Mouse (Mus musculus): ENCODE measurements around the gene Map4k3.
"Not testable (repeated sequence)": the region's sequence is repeated elsewhere in the genome, so short reads cannot be mapped to it uniquely, and the experiment has no call there.

Map4k3 gene

GRCm38 (mm10) chr17:80568842-80569601 is 159.3 kb downstream of the Map4k3 start:
- in situ Hi-C loops (cut with MboI, MseI): no loop called here

- in situ Hi-C loops (cut with MboI, MseI): no loop called here
These were observed 159.8 kb downstream of the Map4k3 start for GRCm38 (mm10) chr17:80568441-80568840.

GRCm38 (mm10) chr17:80564611-80564924 is 163.7 kb downstream of the Map4k3 start:
- in situ Hi-C loops (cut with MboI, MseI): loop anchor here (5.0 kb wide), 1 partner anchor 272 kb away; the partner anchor contains the start of genes Dhx57 and Morn2

GRCm38 (mm10) chr17:80563762-80564610 is 164.3 kb downstream of the Map4k3 start:
- in situ Hi-C loops (cut with MboI, MseI): loop anchor here (5.0 kb wide), 1 partner anchor 272 kb away; the partner anchor contains the start of genes Dhx57 and Morn2

- in situ Hi-C loops (cut with MboI, MseI): loop anchor here (5.0 kb wide), 1 partner anchor 270 kb away; the partner anchor contains the start of genes Dhx57 and Morn2
These were observed 165.5 kb downstream of the Map4k3 start for GRCm38 (mm10) chr17:80562792-80563191.

GRCm38 (mm10) chr17:80560669-80561401 is 167.4 kb downstream of the Map4k3 start:
- in situ Hi-C loops (cut with MboI, MseI): loop anchor here (5.0 kb wide), 1 partner anchor 269 kb away; the partner anchor contains the start of genes Dhx57 and Morn2

- in situ Hi-C loops (cut with MboI, MseI): loop anchor here (5.0 kb wide), 1 partner anchor 267 kb away; the partner anchor contains the start of genes Dhx57 and Morn2
These were observed 168.5 kb downstream of the Map4k3 start for GRCm38 (mm10) chr17:80559745-80560144.

GRCm38 (mm10) chr17:80559050-80559449 is 169.2 kb downstream of the Map4k3 start:
- in situ Hi-C loops (cut with MboI, MseI): no loop called here

- in situ Hi-C loops (cut with MboI, MseI): no loop called here
These were observed 169.7 kb downstream of the Map4k3 start for GRCm38 (mm10) chr17:80558583-80558982.

GRCm38 (mm10) chr17:80557461-80557860 is 170.8 kb downstream of the Map4k3 start:
- in situ Hi-C loops (cut with MboI, MseI): no loop called here

- in situ Hi-C loops (cut with MboI, MseI): loop anchor here (5.0 kb wide), 2 partner anchors 71 to 96 kb away; partner anchors contain the start of gene Sos1
These were observed 174.7 kb downstream of the Map4k3 start for GRCm38 (mm10) chr17:80553318-80554270.

- in situ Hi-C loops (cut with MboI, MseI): loop anchor here (5.0 kb wide), 2 partner anchors 70 to 95 kb away; partner anchors contain the start of gene Sos1
These were observed 175.6 kb downstream of the Map4k3 start for GRCm38 (mm10) chr17:80552653-80553052.

- in situ Hi-C loops (cut with MboI, MseI): loop anchor here (5.0 kb wide), 2 partner anchors 69 to 94 kb away; partner anchors contain the start of gene Sos1
These were observed 177.3 kb downstream of the Map4k3 start for GRCm38 (mm10) chr17:80550981-80551380.

- in situ Hi-C loops (cut with MboI, MseI): no loop called here
These were observed 181.4 kb downstream of the Map4k3 start for GRCm38 (mm10) chr17:80546846-80547245.

- in situ Hi-C loops (cut with MboI, MseI): no loop called here
These were observed 182.1 kb downstream of the Map4k3 start for GRCm38 (mm10) chr17:80546227-80546626.

- in situ Hi-C loops (cut with MboI, MseI): no loop called here
These were observed 184.6 kb downstream of the Map4k3 start for GRCm38 (mm10) chr17:80543646-80544045.

- in situ Hi-C loops (cut with MboI, MseI): no loop called here
These were observed 191.1 kb downstream of the Map4k3 start for GRCm38 (mm10) chr17:80537136-80537535.

- in situ Hi-C loops (cut with MboI, MseI): no loop called here
These were observed 192.7 kb downstream of the Map4k3 start for GRCm38 (mm10) chr17:80535633-80536032.

GRCm38 (mm10) chr17:80531351-80531750 is 196.9 kb downstream of the Map4k3 start:
- in situ Hi-C loops (cut with MboI, MseI): not testable (repeated sequence)

Data from T-helper 2 cell (primary cell).